Comparison of ENCODE assay signal across 8 mouse cellular contexts in genomic region chr2:132751141-132752066, GRCm38 (mm10). TPM values are rescaled to one million over a fixed set of nuclear protein-coding genes. Genes with fewer than 3 reads are reported as not detected.
DNase-seq lines count a peak whose midpoint lies in the region; TF ChIP-seq lines count a peak whose summit lies in the region.
"Had no signal": no experiment of that assay in that cellular context is flagged by ENCODE, and none has a peak within 500 bp of the region (broad histone marks: within the 10 kb centered on the region; RNA-seq: fewer than 3 reads in every experiment).

No protein-coding gene starts in this region.

- no peak for TF ChIP-seq POLR2A in cortical plate, adult 2 months (IDR thresholded peaks at IDR 0.05; ENCODE audit: extremely low read depth, insufficient read depth, low read length)

- no peaks in the 10 kb centered on the region for H3K27me3 ChIP-seq in E14TG2a.4 (ENCODE audit: insufficient read depth, low read length)
- H3K27me3 ChIP-seq: neural tube, embryonic 12.5 days had no signal

- DNase-seq in 3T3-L1 (ENCODE audit: low read depth, low spot score), result peak; percentile 27
- DNase-seq in layer of hippocampus, postnatal 10 days (ENCODE audit: low spot score in 2 of 2), result peak; percentile 12 to 35
- no peak for DNase-seq in spleen, postnatal 36 days (ENCODE audit: low spot score in 2 of 2)
- no peak for DNase-seq in kidney, postnatal 4 days
- DNase-seq in kidney, adult 9 months, result no peak

- peaks cover 11% of the 10 kb centered on the region for H3K4me1 ChIP-seq in E14TG2a.4 (replicated peaks; ENCODE audit: low read depth, low read length)
- peaks cover 9% of the 10 kb centered on the region for H3K4me1 ChIP-seq in cortical plate, adult 2 months (ENCODE audit: control insufficient read depth, insufficient read depth, low read length)
- H3K4me1 ChIP-seq: neural tube, embryonic 12.5 days had no signal

- 0 out of 2 replicates have a peak, but pooled peaks cover 7% of the 10 kb centered on the region for H3K36me3 ChIP-seq in E14TG2a.4 (ENCODE audit: insufficient read depth, low read length)
- H3K36me3 ChIP-seq: neural tube, embryonic 12.5 days had no signal

- peak overlapping the region; percentile 37; the same call in 1 of the 2 replicates for H3K4me3 ChIP-seq in E14TG2a.4 (replicated peaks; ENCODE audit: low read length)
- H3K4me3 ChIP-seq in cortical plate, adult 2 months (ENCODE audit: insufficient read depth, low read length), result no peak overlapping the region
- H3K4me3 ChIP-seq: neural tube, embryonic 12.5 days had no signal

- no peaks in the 10 kb centered on the region for H3K9me3 ChIP-seq in E14TG2a.4 (ENCODE audit: low read length)
- H3K9me3 ChIP-seq: neural tube, embryonic 12.5 days had no signal

- H3K27ac ChIP-seq in cortical plate, adult 2 months (ENCODE audit: insufficient read depth, low read length), result peak overlapping the region; percentile 71
- H3K27ac ChIP-seq: neural tube, embryonic 12.5 days had no signal

- TF ChIP-seq CTCF in E14TG2a.4 (conservative IDR thresholded peaks at IDR 0.05; ENCODE audit: low read length), result no peak
- no peak for TF ChIP-seq CTCF in cortical plate, adult 2 months (IDR thresholded peaks at IDR 0.05; ENCODE audit: extremely low read depth, insufficient read depth, low read length)

RNA-seq across cellular contexts. Expression of gene Chgb, which starts 29.7 kb away (rescaled TPM):
- polyA plus RNA-seq in cortical plate, adult 2 months (2012; rRNA removed), result 234 and 289 TPM in 2 replicates
- total RNA-seq in layer of hippocampus, postnatal 10 days (2021), result 100 to 1,000 TPM; 206 to 208 TPM

Comparison
In these comparisons a context has a peak if more than half of its experiments do, and no peak if none do; other contexts are left out.
1. DNase-seq: peak in 3T3-L1 (single experiment) and layer of hippocampus, postnatal 10 days (2 of 2); none in spleen, postnatal 36 days (0 of 2), kidney, postnatal 4 days (0 of 2) and kidney, adult 9 months (single experiment).